Mouse (Mus musculus) mature B cell (primary cell): Measurements from ENCODE around the gene Prlr.

Source experiments
- in situ Hi-C: fragments of 300-500 bp; cut with MboI; formaldehyde crosslinking; loops from 2 replicates; pipeline ENCODE4 v1.14.3; 2019

Gene Prlr

GRCm38 (mm10) chr15:10330626-10331025, 153.6 kb downstream of the Prlr start:
- in situ Hi-C loops, result no loop called here

GRCm38 (mm10) chr15:10332566-10332965, 155.5 kb downstream of the Prlr start:
- in situ Hi-C loops, result no loop called here

GRCm38 (mm10) chr15:10338606-10339005, 161.6 kb downstream of the Prlr start:
- in situ Hi-C loops, result no loop called here

- in situ Hi-C loops, result no loop called here
Measured at GRCm38 (mm10) chr15:10347044-10347443, 170.0 kb downstream of the Prlr start.

GRCm38 (mm10) chr15:10358039-10358948, 181.3 kb downstream of the Prlr start, which contains the start of gene Agxt2:
Gene Agxt2, plus strand, starts transcription at chr15:10358532.
- in situ Hi-C loops, result no loop called here

- in situ Hi-C loops, result no loop called here
Measured at GRCm38 (mm10) chr15:10366331-10366730, 189.3 kb downstream of the Prlr start.

DNA sequence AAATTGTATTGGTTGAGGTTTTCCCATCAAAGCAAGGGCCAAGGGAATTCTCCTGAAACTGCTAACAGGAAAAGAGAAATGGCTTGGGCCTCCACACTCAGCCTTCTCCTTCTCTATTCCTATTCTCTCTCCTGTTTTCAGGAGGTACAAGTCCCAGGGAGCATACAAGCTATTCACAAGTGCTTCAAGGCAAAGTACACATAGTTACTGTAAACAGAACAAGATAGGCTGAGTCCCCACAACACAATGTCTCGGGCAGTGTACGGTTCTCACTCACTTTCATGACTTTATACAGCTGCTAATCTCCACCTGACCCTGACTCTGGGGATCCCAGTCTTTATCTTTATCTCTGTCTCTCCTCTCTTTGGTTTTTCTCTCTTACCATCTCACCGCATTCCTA, 198.4 kb downstream of the Prlr start:
- in situ Hi-C loops, result no loop called here

GRCm38 (mm10) chr15:10378338-10378959, 201.4 kb downstream of the Prlr start:
- in situ Hi-C loops, result no loop called here

DNA sequence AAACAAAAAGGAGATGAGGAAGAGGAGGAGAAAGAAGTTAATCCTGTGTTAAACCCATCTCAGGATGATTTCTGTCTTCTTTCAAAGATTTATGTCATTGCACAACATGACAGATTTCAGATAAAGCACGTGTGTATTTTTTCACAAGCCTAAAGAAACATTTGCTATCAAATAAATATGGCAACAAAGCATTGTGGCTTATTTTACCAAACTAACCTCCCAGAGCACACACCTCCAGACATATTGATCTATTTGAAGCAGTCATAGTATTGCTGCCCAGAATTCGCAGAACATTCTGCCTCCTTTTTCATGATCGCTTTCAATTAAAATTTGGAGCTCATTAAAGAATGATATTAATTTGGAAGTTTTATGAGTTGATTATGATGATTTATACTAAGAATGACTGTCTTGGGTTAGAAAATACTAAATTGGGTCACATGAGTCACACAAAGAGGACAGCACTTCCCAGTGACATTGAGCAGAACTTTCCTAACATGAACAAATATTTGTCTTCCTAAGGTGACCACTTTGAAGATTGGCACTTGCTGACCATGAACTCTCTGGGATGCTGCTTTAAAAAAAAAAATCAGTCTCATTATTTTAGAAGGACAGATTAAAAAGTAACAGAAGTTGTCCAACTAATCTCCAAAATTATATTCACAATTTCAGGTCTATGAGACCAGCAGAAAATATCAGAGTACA, 202.9 kb downstream of the Prlr start:
- in situ Hi-C loops, result no loop called here

DNA sequence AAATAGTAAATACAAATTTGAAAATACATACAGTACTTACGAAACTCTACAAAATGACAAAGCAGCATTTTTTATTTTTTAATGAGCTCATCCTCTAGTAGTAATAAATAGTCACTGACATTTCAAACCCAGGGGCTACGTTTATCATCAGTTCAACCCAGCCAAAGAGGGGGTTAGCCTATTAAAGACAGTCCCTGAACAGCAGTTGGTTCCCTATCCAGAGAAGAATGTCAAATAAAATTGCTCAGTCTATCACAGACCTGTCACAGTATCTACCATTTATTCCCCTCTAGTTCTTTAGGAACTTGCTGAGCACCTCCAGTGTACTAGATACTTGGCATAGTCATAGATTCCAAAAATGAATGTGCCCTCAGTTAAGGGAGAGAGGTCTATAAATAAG, 210.2 kb downstream of the Prlr start:
- in situ Hi-C loops, result no loop called here
